Mouse (Mus musculus) thymus, adult 2 months (tissue): ENCODE data around the gene Anapc13.

Experiments
- CTCF ChIP-seq: fragments of 200-500 bp; IDR thresholded peaks from 2 replicates; pipeline ENCODE4 v1.5.1; 2012; ENCODE audit warnings: mild to moderate bottlenecking, control low read depth, low read length, moderate library complexity, borderline replicate concordance; ENCODE audit not compliant: control insufficient read depth, poor library complexity, insufficient read depth; ENCODE audit errors: extremely low read depth
- POLR2A ChIP-seq: fragments of 200-500 bp; IDR thresholded peaks from 2 replicates; pipeline ENCODE4 v1.6.1; 2012; ENCODE audit warnings: mild to moderate bottlenecking, low read length, control low read depth, moderate library complexity; ENCODE audit not compliant: control insufficient read depth, poor library complexity, insufficient read depth; ENCODE audit errors: extremely low read depth

- TF ChIP-seq CTCF (no peak), POLR2A (no peak)
Measured at GRCm38 (mm10) chr9:102601666-102602065, 24.4 kb upstream of the Anapc13 start.
